Mouse (Mus musculus) liver, embryonic 14.5 days (tissue): Measurements from ENCODE around the gene Mecom. TPM values are rescaled to one million over a fixed set of nuclear protein-coding genes. Genes with fewer than 3 reads are reported as not detected.

Experiments used
- ATAC-seq: fragments of 200-750 bp; cut with Nextera tagmentation; 2 replicates; pipeline ENCODE4 v1.8.0; 2017; ENCODE audit warnings: moderate number of reproducible peaks, mild to moderate bottlenecking, moderate library complexity; ENCODE audit not compliant: insufficient read depth
- DNase-seq, 3 experiments: peaks; one replicate each; pipeline ENCODE4 v3.0.0-alpha.2; 2012 to 2013; ENCODE audit warnings: low read depth in 3 of 3, low spot score in 3 of 3
- H3K27ac ChIP-seq: fragments of 300-500 bp; sonication (generic); 2 replicates; pipeline ENCODE4 v1.5.1; 2014; ENCODE audit warnings: moderate library complexity, mild to moderate bottlenecking, control low read depth, inconsistent platforms
- H3K27me3 ChIP-seq: fragments of 300-500 bp; sonication (generic); 2 replicates; pipeline ENCODE4 v1.6.1; 2014; ENCODE audit warnings: mild to moderate bottlenecking, low read length, moderate library complexity; ENCODE audit not compliant: control insufficient read depth, insufficient read depth
- H3K36me3 ChIP-seq: fragments of 300-500 bp; sonication (generic); replicated peaks from 2 replicates; pipeline ENCODE4 v1.6.1; 2014; ENCODE audit warnings: low read depth; ENCODE audit not compliant: control insufficient read depth, insufficient read depth
- H3K4me1 ChIP-seq, 2 experiments: fragments of 200-500 bp in 1 of 2; fragments of 300-500 bp in 1 of 2; sonication (generic) in 1 of 2; replicated peaks; 2 replicates each; pipeline ENCODE4 v1.6.1; 2012 to 2014; ENCODE audit warnings: antibody characterized with exemption in 1 of 2, inconsistent platforms in 1 of 2, low read length in 1 of 2; ENCODE audit not compliant: control insufficient read depth in 2 of 2, insufficient read depth in 2 of 2
- H3K4me2 ChIP-seq: fragments of 300-500 bp; sonication (generic); 2 replicates; pipeline ENCODE4 v1.6.1; 2014; ENCODE audit warnings: low read depth, mild to moderate bottlenecking, control low read depth, moderate library complexity
- H3K4me3 ChIP-seq, 2 experiments: fragments of 200-500 bp in 1 of 2; fragments of 300-500 bp in 1 of 2; sonication (generic) in 1 of 2; 2 replicates each; pipeline ENCODE4 v1.5.1; 2012 to 2014; ENCODE audit warnings: low read depth in 2 of 2, low read length in 2 of 2, mild to moderate bottlenecking in 2 of 2, control low read depth in 1 of 2, inconsistent platforms in 1 of 2, moderate library complexity in 1 of 2; ENCODE audit not compliant: insufficient read depth in 1 of 2
- H3K9ac ChIP-seq: fragments of 300-500 bp; sonication (generic); replicated peaks from 2 replicates; pipeline ENCODE4 v1.6.1; 2014; ENCODE audit warnings: mild to moderate bottlenecking, control low read depth, moderate library complexity
- H3K9me3 ChIP-seq: fragments of 300-500 bp; sonication (generic); 2 replicates; pipeline ENCODE4 v1.6.1; 2016; ENCODE audit warnings: low read length, mixed read lengths; ENCODE audit not compliant: control insufficient read depth
- CTCF ChIP-seq: IDR thresholded peaks from 2 replicates; pipeline ENCODE4 v1.5.1; 2016; ENCODE audit warnings: antibody characterized with exemption, low read depth, control low read depth
- EP300 ChIP-seq: IDR thresholded peaks from 2 replicates; pipeline ENCODE4 v1.6.1; 2016; ENCODE audit warnings: antibody characterized with exemption, low read depth
- WGBS: fragments of 180-500 bp; shearing (Covaris S2); extraction: QIAGEN DNeasy Blood & Tissue Kit; methylation state at CpG from one replicate; pipeline ENCODE4 v1.1.7; 2014; ENCODE audit not compliant: insufficient replicate concordance; 5-methylcytosine and 5-hydroxymethylcytosine counted together
- polyA plus RNA-seq, 2 experiments: library from polyadenylated mRNA; depleted of rRNA in 1 of 2; stranded (reverse) in 1 of 2; unstranded in 1 of 2; fragments of >200 nt; fragmentation: Nextera tagmentation in 1 of 2; extraction: Ambion mirVana in 1 of 2; gene quantifications; 2 replicates each; pipeline versions ENCODE4 v1.2.1 to v1.2.3; 2012 to 2014

Mecom gene
- polyA plus RNA-seq, 2 experiments: 0.67 to 0.75 TPM

- ATAC-seq (no peak), DNase-seq (no peak)
- H3K4me2 ChIP-seq: no peak overlapping the region
- no peak for TF ChIP-seq CTCF
- TF ChIP-seq EP300: no peak
- no peaks in the 10 kb centered on the region for H3K27me3 ChIP-seq
- H3K9me3 ChIP-seq: no peaks in the 10 kb centered on the region
- no peak overlapping the region for H3K9ac ChIP-seq
- no peaks in the 10 kb centered on the region for H3K36me3 ChIP-seq
- 20% methylated on average over 4 of the region's 4 CpGs for WGBS
- no peak overlapping the region for H3K27ac ChIP-seq
- H3K4me1 ChIP-seq: no peaks in the 10 kb centered on the region
- no peak overlapping the region for H3K4me3 ChIP-seq
Observed at GRCm38 (mm10) chr3:30488808-30489207, 59.0 kb downstream of the Mecom start.

- H3K4me3 ChIP-seq: no peak overlapping the region
- no peak for ATAC-seq
- H3K4me2 ChIP-seq: no peak overlapping the region
- H3K4me1 ChIP-seq: no peaks in the 10 kb centered on the region
- H3K27me3 ChIP-seq: no peaks in the 10 kb centered on the region
- H3K36me3 ChIP-seq: no peaks in the 10 kb centered on the region
- H3K27ac ChIP-seq: no peak overlapping the region
- DNase-seq: no peak
- H3K9ac ChIP-seq: no peak overlapping the region
- WGBS: 54% methylated on average over 4 of the region's 4 CpGs
- TF ChIP-seq CTCF: no peak
- H3K9me3 ChIP-seq: no peaks in the 10 kb centered on the region
Observed at GRCm38 (mm10) chr3:30486422-30486821, 61.4 kb downstream of the Mecom start.

GRCm38 (mm10) chr3:30483006-30483684 is 64.7 kb downstream of the Mecom start:
- no peak overlapping the region for H3K9ac ChIP-seq
- H3K36me3 ChIP-seq: no peaks in the 10 kb centered on the region
- WGBS: 62% methylated on average over 5 of the region's 5 CpGs
- H3K27ac ChIP-seq: no peak overlapping the region
- no peaks in the 10 kb centered on the region for H3K9me3 ChIP-seq
- TF ChIP-seq EP300: no peak
- TF ChIP-seq CTCF: no peak
- DNase-seq: no peak
- no peaks in the 10 kb centered on the region for H3K4me1 ChIP-seq
- H3K4me2 ChIP-seq: no peak overlapping the region
- H3K4me3 ChIP-seq: no peak overlapping the region
- H3K27me3 ChIP-seq: no peaks in the 10 kb centered on the region
- no peak for ATAC-seq

- 59% methylated on average over 10 of the region's 10 CpGs for WGBS
Observed at GRCm38 (mm10) chr3:30481682-30482081, 66.1 kb downstream of the Mecom start.

GRCm38 (mm10) chr3:30480551-30480950 is 67.3 kb downstream of the Mecom start:
- Histone ChIP-seq H3K4me3 (no peak overlapping the region), H3K9ac (no peak overlapping the region), H3K9me3 (no peaks in the 10 kb centered on the region), H3K4me1 (no peaks in the 10 kb centered on the region), H3K36me3 (no peaks in the 10 kb centered on the region), H3K27me3 (no peaks in the 10 kb centered on the region), H3K27ac (no peak overlapping the region), H3K4me2 (no peak overlapping the region)
- TF ChIP-seq CTCF (no peak), EP300 (no peak)
- 64% methylated on average over 6 of the region's 6 CpGs for WGBS
- DNase-seq (no peak), ATAC-seq (no peak)

More at GRCm38 (mm10) chr3:30481682-30482081, 66.1 kb downstream of the Mecom start:
- ATAC-seq (no peak), DNase-seq (no peak)
- Histone ChIP-seq H3K4me2 (no peak overlapping the region), H3K4me1 (no peaks in the 10 kb centered on the region), H3K27me3 (no peaks in the 10 kb centered on the region), H3K4me3 (no peak overlapping the region), H3K9ac (no peak overlapping the region), H3K27ac (no peak overlapping the region), H3K36me3 (no peaks in the 10 kb centered on the region), H3K9me3 (no peaks in the 10 kb centered on the region)
- no peak for TF ChIP-seq CTCF
- TF ChIP-seq EP300: no peak
